Mouse (Mus musculus) midbrain, embryonic 11.5 days (tissue): ENCODE measurements around the gene Isy1. TPM values are rescaled to one million over a fixed set of nuclear protein-coding genes. Genes with fewer than 3 reads are reported as not detected.
A peak's percentile ranks its signal among the peaks of the same experiment; 100 is the strongest.

Source experiments
- ATAC-seq: fragments of 200-750 bp; cut with Nextera tagmentation; 2 replicates; pipeline ENCODE4 v1.8.0; 2017; ENCODE audit warnings: moderate TSS enrichment, moderate library complexity; ENCODE audit not compliant: low FRiP score
- DNase-seq: peaks from one replicate; pipeline ENCODE4 v3.0.0; 2015; ENCODE audit warnings: low spot score; ENCODE audit errors: missing footprints
- H3K27ac ChIP-seq: fragments of 300-500 bp; sonication (generic); 2 replicates; pipeline ENCODE4 v1.5.1; 2014; ENCODE audit warnings: low read depth, low read length
- H3K27me3 ChIP-seq: fragments of 300-500 bp; sonication (generic); 2 replicates; pipeline ENCODE4 v1.6.1; 2014; ENCODE audit warnings: mild to moderate bottlenecking, low read length, moderate library complexity, mixed read lengths; ENCODE audit not compliant: control insufficient read depth, insufficient read depth
- H3K36me3 ChIP-seq: fragments of 300-500 bp; sonication (generic); 2 replicates; pipeline ENCODE4 v1.6.1; 2014; ENCODE audit warnings: mild to moderate bottlenecking, low read length, moderate library complexity, mixed read lengths; ENCODE audit not compliant: control insufficient read depth, insufficient read depth
- H3K4me1 ChIP-seq: fragments of 300-500 bp; sonication (generic); 2 replicates; pipeline ENCODE4 v1.6.1; 2014; ENCODE audit warnings: low read length; ENCODE audit not compliant: control insufficient read depth, insufficient read depth
- H3K4me2 ChIP-seq: fragments of 300-500 bp; sonication (generic); 2 replicates; pipeline ENCODE4 v1.6.1; 2014; ENCODE audit warnings: mild to moderate bottlenecking, moderate library complexity
- H3K4me3 ChIP-seq: fragments of 300-500 bp; sonication (generic); 2 replicates; pipeline ENCODE4 v1.5.1; 2014; ENCODE audit warnings: low read depth, low read length
- H3K9ac ChIP-seq: fragments of 300-500 bp; sonication (generic); 2 replicates; pipeline ENCODE4 v1.6.1; 2014; ENCODE audit warnings: low read length
- H3K9me3 ChIP-seq: fragments of 300-500 bp; sonication (generic); 2 replicates; pipeline ENCODE4 v1.6.1; 2016; ENCODE audit warnings: low read length; ENCODE audit not compliant: control insufficient read depth
- WGBS: fragments of 180-500 bp; shearing (Covaris S2); extraction: QIAGEN DNeasy Blood & Tissue Kit; methylation state at CpG from one replicate; pipeline ENCODE4 v1.1.7; 2014; 5-methylcytosine and 5-hydroxymethylcytosine counted together
- polyA plus RNA-seq: library from polyadenylated mRNA; unstranded; fragments of >200 nt; fragmentation: Nextera tagmentation; extraction: Ambion mirVana; gene quantifications from 2 replicates; pipeline ENCODE4 v1.2.1, GENCODE M21; 2014

Gene Isy1
- polyA plus RNA-seq, 1 experiment from 2014 or later, result 66.4 TPM

- no peak overlapping the region for H3K9ac ChIP-seq
- ATAC-seq, result no peak
- H3K4me2 ChIP-seq, result no peak overlapping the region
- DNase-seq, result no peak
- H3K27me3 ChIP-seq, result no peaks in the 10 kb centered on the region
- H3K36me3 ChIP-seq, result no peaks in the 10 kb centered on the region
- H3K4me3 ChIP-seq, result no peak overlapping the region
- no peaks in the 10 kb centered on the region for H3K9me3 ChIP-seq
- WGBS, result 93% methylated on average over 1 of the region's 1 CpGs
- H3K27ac ChIP-seq, result no peak overlapping the region
- no peaks in the 10 kb centered on the region for H3K4me1 ChIP-seq
Observed at GRCm38 (mm10) chr6:87875083-87875482, 36.5 kb upstream of the Isy1 start.

GRCm38 (mm10) chr6:87873963-87874362 is 35.4 kb upstream of the Isy1 start:
- Histone ChIP-seq H3K27ac (no peak overlapping the region), H3K9me3 (no peaks in the 10 kb centered on the region), H3K27me3 (no peaks in the 10 kb centered on the region), H3K36me3 (no peaks in the 10 kb centered on the region), H3K4me1 (no peaks in the 10 kb centered on the region), H3K4me3 (no peak overlapping the region), H3K9ac (no peak overlapping the region), H3K4me2 (no peak overlapping the region)
- DNase-seq (no peak), ATAC-seq (no peak)
- WGBS, result 88% methylated on average over 2 of the region's 2 CpGs

- Histone ChIP-seq H3K4me1 (no peaks in the 10 kb centered on the region), H3K4me3 (no peak overlapping the region), H3K9ac (no peak overlapping the region), H3K27me3 (no peaks in the 10 kb centered on the region), H3K27ac (no peak overlapping the region), H3K36me3 (no peaks in the 10 kb centered on the region), H3K9me3 (no peaks in the 10 kb centered on the region), H3K4me2 (no peak overlapping the region)
- peak; percentile 26 for DNase-seq
- WGBS, result 56% methylated on average over 1 of the region's 1 CpGs
- no peak for ATAC-seq
Observed at GRCm38 (mm10) chr6:87873104-87873503, 34.5 kb upstream of the Isy1 start.

- Histone ChIP-seq H3K27me3 (no peaks in the 10 kb centered on the region), H3K4me3 (no peak overlapping the region), H3K4me1 (no peaks in the 10 kb centered on the region), H3K9me3 (no peaks in the 10 kb centered on the region), H3K27ac (no peak overlapping the region), H3K4me2 (no peak overlapping the region), H3K36me3 (no peaks in the 10 kb centered on the region), H3K9ac (no peak overlapping the region)
- peak; percentile 47 for DNase-seq
- WGBS, result 86% methylated on average over 7 of the region's 7 CpGs
- ATAC-seq, result no peak
Observed at GRCm38 (mm10) chr6:87871240-87871639, 32.6 kb upstream of the Isy1 start.

GRCm38 (mm10) chr6:87870440-87870839 is 31.8 kb upstream of the Isy1 start:
- no peak for ATAC-seq
- no peaks in the 10 kb centered on the region for H3K4me1 ChIP-seq
- no peak overlapping the region for H3K4me2 ChIP-seq
- no peak overlapping the region for H3K27ac ChIP-seq
- 77% methylated on average over 1 of the region's 1 CpGs for WGBS
- no peaks in the 10 kb centered on the region for H3K27me3 ChIP-seq
- DNase-seq, result no peak
- H3K4me3 ChIP-seq, result no peak overlapping the region
- no peaks in the 10 kb centered on the region for H3K9me3 ChIP-seq
- no peak overlapping the region for H3K9ac ChIP-seq
- no peaks in the 10 kb centered on the region for H3K36me3 ChIP-seq

GRCm38 (mm10) chr6:87868871-87869506 is 30.4 kb upstream of the Isy1 start:
- Histone ChIP-seq H3K36me3 (no peaks in the 10 kb centered on the region), H3K27ac (no peak overlapping the region), H3K27me3 (no peaks in the 10 kb centered on the region), H3K4me3 (no peak overlapping the region), H3K4me2 (no peak overlapping the region), H3K4me1 (no peaks in the 10 kb centered on the region), H3K9me3 (no peaks in the 10 kb centered on the region), H3K9ac (no peak overlapping the region)
- ATAC-seq (no peak), DNase-seq (no peak)
- WGBS, result 78% methylated on average over 9 of the region's 9 CpGs

GRCm38 (mm10) chr6:87867256-87867655 is 28.7 kb upstream of the Isy1 start:
- WGBS, result 83% methylated on average over 2 of the region's 2 CpGs
- no peak for ATAC-seq

GRCm38 (mm10) chr6:87866211-87866610 is 27.6 kb upstream of the Isy1 start:
- ATAC-seq, result no peak

More at GRCm38 (mm10) chr6:87867256-87867655, 28.7 kb upstream of the Isy1 start:
- Histone ChIP-seq H3K4me1 (no peaks in the 10 kb centered on the region), H3K9ac (no peak overlapping the region), H3K4me3 (no peak overlapping the region), H3K4me2 (no peak overlapping the region), H3K27ac (no peak overlapping the region), H3K27me3 (no peaks in the 10 kb centered on the region), H3K36me3 (no peaks in the 10 kb centered on the region), H3K9me3 (no peaks in the 10 kb centered on the region)
- DNase-seq, result no peak

GRCm38 (mm10) chr6:87857071-87857470 is 18.5 kb upstream of the Isy1 start:
- Histone ChIP-seq H3K36me3 (no peaks in the 10 kb centered on the region), H3K4me1 (no peaks in the 10 kb centered on the region), H3K9ac (no peak overlapping the region), H3K4me3 (no peak overlapping the region), H3K9me3 (no peaks in the 10 kb centered on the region), H3K4me2 (no peak overlapping the region), H3K27ac (no peak overlapping the region), H3K27me3 (no peaks in the 10 kb centered on the region)
- no peak for DNase-seq
- no peak for ATAC-seq
- WGBS, result 47% methylated on average over 1 of the region's 1 CpGs

More at GRCm38 (mm10) chr6:87866211-87866610, 27.6 kb upstream of the Isy1 start:
- Histone ChIP-seq H3K9ac (no peak overlapping the region), H3K36me3 (no peaks in the 10 kb centered on the region), H3K4me1 (no peaks in the 10 kb centered on the region), H3K4me3 (no peak overlapping the region), H3K9me3 (no peaks in the 10 kb centered on the region), H3K27me3 (no peaks in the 10 kb centered on the region), H3K4me2 (no peak overlapping the region), H3K27ac (no peak overlapping the region)
- DNase-seq, result no peak
- 83% methylated on average over 6 of the region's 6 CpGs for whole genome bisulfite sequencing
